Mouse (Mus musculus): ENCODE measurements around the gene Ect2.

DNA sequence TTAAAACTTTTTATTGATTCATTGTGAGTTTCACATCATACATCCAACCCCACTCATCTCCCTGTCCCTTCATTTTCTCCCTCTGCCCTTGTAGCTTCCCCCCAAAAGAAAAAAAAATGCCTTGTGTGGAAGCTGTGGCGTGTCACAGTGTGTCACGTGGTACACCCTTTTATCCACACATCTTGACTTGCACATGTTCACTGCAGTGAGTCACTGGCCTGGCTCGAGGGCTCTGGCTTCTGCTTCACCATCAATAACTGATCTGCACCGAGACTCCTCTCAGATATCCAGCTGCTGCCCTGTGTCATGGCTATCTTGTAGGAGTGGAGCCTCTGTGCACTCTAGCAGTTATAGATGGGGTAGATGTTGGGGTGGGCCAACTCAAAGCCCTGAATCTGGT is 41.5 kb upstream of the Ect2 start:
- TF ChIP-seq CTCF (conservative IDR thresholded peaks at IDR 0.05; ENCODE audit: insufficient read depth, insufficient read length, low read depth, low read length) (no peak), POLR2A (IDR thresholded peaks at IDR 0.05; ENCODE audit: low read depth, low read length) (no peak)

All from kidney, adult 2 months (tissue).